Mouse (Mus musculus): Measurements from ENCODE around the gene Gfi1b. TPM values are rescaled to one million over a fixed set of nuclear protein-coding genes. Genes with fewer than 3 reads are reported as not detected.

The Gfi1b gene
- not detected for total RNA-seq (2021)
- long read RNA-seq, experiment 1: 0 reads
- long read RNA-seq, experiment 2: 0 reads

DNA sequence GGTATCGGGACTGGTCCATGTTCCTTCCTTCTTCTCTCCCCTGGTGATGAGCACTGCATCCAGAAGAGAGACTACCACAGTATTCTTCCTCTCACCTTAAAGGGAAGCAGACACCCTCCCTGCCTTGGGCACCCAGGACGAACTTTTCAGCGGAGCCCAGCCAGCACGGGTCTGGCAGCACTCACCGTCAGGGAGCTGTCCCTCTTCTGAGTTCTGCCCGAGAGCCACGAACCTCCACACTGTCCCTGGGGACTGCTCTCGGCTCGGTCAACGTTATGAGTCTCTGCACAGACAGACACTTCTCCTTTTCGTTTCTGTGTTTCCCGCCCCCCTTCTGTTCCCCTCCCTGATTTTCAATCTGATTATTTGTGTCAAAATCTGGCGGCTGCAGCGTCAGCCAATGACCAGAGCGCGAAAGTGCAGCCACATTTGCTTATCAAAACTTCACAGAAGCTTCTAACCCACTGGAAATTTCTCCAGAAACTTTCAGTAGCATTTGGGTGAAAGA is at the start of gene Gfi1b:
Gene Gfi1b, minus strand, starts transcription at position 319 of the 508 bp plus-strand sequence.
- DNase-seq (ENCODE audit: low spot score in 2 of 2): no peak

DNA sequence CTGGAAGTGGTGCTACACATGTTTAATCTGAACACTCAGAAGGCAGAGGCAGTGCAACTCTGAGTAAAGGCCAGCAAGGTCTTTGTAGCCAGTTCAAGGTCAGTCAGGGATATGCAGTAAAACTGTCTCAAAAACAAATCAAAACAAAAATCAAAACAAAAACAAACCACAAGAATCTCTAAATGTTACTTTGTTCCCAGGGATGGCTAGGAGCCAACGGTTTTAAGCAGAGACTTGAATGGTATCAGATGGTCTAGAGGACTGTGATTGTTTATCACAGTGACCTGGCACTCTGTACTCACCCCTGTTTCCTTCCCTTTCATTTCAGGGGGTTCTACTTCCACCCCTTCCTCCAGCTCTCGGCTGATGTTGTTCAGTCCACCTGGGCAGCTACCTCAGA is 49.7 kb upstream of the Gfi1b start:
- DNase-seq (ENCODE audit: low spot score in 2 of 2): no peak

DNA sequence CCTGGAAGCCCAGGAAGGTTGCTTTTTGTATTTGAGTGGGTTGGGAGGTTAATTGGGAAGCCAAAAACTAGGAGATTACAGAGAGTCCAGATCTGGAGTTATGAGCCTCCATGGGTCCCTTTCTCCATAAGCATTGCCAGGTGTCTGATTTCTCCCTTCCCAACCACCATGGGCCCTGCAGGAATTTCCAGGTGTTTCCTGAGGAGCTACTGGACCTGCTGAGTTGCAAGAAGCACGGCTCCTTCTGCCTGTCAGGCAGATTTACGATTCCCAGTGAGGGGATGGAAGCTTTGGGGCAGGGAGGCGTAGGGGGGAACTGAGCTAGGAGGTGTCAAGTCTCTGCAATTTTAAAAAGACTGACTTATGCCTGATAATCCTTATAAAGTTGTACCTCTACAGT is 44.0 kb upstream of the Gfi1b start:
- DNase-seq (ENCODE audit: low spot score in 2 of 2): no peak

DNA sequence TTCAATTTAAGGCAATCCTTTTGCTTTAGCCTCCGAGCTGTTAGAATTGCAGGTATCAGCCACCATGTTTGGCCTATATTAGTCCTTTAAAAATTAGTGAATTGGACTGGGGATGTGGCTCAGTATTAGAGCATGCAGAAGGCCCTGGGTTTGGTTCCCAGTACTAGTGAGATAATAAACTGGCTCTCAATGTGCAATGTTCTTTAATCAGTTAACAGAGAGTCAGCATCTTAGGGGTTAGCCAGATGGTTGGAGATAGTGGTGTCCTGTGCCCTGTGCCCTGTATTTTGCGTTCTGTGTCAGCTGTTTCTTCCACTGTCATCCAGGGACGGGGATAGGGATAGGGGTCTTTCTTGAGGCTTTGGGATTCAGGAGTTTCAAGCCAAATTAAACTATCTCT is 41.1 kb upstream of the Gfi1b start:
- no peak for DNase-seq (ENCODE audit: low spot score in 2 of 2)

DNA sequence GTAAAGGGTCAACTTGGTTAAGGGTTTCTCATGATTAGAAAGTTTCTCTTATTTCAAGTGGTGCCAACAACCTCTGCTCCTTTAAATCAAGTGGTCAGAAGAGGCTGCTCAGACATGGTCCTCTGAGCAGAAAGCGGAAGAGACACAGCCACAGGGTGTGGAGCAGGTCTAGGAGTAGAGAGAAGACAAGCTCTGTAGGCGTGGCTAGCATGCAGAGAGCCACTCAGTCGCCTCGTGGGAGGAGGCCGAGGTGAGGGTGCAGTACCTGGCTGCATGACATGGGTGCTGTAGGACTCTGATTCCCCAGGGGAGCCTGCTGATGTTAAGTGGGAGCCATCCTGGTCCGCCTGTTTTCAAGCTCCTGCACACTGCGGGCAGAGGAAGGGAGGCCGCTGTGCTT is 34.4 kb upstream of the Gfi1b start:
- DNase-seq (ENCODE audit: low spot score in 2 of 2): no peak

DNA sequence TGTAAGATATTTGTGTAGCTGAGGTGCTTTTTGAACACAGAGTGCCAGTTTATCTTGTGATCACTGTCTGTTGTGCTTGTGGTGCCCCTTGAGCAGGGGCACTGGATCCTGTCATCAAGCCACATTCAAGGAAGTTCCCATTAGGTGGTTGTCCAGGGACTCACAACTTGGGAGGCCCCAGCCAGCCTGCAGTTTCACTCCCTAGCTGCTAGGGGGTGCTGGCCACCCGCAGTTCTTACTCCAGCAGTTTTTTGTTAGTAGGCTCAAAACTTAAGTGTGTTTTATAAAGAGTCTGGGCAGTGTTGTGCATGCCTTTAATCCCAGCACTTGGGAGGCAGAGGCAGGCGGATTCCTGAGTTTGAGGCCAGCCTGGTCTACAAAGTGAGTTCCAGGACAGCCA is 32.5 kb upstream of the Gfi1b start:
- DNase-seq (ENCODE audit: low spot score in 2 of 2): peak; percentile 9 to 26

DNA sequence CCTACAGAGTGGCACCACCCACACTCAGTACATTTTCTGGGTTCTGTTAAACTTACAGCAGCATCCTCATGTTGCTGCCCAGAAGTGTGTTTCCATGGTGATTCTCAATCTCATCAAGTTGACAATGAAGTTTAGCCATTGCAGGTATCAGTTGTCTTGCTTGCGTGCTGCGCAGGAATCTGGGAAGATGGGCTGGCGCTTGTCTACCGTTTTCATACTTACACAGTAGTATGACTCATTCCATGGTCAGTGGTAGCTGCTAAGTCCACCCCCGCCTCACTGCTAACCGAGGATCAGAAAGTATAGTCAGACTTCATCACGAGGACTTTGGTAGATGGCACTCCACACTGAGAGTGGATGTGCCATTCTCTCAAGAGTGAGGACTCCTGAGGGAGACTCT is 31.6 kb upstream of the Gfi1b start:
- DNase-seq (ENCODE audit: low spot score in 2 of 2): no peak

DNA sequence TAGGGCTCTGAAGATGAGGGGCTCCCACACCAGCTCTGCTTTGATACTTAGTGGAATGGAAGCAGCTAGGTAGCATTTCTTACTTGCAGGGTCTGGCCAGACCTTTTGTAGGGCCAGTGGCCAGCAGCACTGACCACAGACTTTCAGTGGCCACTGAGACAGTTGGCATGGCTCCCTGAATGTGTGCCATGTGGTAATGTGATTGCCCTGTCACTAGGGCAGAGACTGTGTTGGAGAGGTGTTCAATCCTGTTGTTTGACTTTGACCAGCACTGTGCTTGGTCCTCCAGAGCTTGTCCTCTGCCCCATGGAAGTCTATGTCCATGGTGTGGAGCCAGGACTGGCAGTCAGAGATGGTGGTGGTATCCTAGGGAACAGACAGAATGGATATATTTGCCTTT is 28.7 kb upstream of the Gfi1b start:
- no peak for DNase-seq (ENCODE audit: low spot score in 2 of 2)

DNA sequence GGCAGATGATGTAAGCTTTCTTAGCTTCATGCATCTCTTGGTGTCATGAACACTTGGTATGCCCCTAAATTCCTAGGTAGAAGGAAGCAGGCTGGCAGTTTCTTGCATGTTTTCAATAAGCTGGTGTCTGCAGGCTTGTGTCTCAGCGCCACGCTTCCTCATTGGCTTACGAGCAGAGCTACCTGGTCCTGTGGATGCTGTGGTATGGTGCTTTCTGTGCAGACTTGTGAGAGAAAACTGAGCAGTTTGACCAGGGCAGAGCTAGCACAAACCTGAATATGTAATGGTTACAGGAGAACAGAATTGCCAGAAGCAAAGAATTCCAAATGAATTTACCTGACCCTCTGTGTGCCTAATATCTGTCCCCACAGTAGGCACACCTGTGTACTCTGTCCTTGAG is 21.3 kb upstream of the Gfi1b start:
- no peak for DNase-seq (ENCODE audit: low spot score in 2 of 2)

DNA sequence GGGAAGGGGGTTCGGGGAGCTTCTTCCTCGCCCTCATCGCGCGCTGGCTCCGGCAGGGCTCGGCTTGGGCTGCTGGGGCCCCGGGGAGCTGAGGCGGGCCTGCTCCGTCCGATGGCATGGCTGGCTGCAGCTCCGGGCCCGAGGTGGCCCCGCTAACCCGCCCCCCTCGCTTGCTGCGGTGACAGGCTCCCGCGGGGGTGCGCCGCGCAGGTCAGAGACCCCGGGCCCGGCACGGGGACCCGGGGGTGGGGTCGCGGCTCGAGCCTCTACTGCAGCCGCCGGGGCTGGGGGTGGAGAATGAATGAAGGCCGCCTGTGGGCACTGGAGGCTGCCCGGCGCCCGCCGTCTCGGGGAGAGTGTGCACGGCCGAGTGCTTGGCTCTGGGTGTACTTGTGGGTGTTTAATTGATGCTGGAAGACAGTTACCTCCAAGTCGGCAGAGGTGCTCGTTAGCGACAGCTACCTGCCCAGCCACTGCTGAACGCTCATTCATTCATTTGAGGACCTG is 19.7 kb upstream of the Gfi1b start:
- DNase-seq (ENCODE audit: low spot score in 2 of 2): no peak

DNA sequence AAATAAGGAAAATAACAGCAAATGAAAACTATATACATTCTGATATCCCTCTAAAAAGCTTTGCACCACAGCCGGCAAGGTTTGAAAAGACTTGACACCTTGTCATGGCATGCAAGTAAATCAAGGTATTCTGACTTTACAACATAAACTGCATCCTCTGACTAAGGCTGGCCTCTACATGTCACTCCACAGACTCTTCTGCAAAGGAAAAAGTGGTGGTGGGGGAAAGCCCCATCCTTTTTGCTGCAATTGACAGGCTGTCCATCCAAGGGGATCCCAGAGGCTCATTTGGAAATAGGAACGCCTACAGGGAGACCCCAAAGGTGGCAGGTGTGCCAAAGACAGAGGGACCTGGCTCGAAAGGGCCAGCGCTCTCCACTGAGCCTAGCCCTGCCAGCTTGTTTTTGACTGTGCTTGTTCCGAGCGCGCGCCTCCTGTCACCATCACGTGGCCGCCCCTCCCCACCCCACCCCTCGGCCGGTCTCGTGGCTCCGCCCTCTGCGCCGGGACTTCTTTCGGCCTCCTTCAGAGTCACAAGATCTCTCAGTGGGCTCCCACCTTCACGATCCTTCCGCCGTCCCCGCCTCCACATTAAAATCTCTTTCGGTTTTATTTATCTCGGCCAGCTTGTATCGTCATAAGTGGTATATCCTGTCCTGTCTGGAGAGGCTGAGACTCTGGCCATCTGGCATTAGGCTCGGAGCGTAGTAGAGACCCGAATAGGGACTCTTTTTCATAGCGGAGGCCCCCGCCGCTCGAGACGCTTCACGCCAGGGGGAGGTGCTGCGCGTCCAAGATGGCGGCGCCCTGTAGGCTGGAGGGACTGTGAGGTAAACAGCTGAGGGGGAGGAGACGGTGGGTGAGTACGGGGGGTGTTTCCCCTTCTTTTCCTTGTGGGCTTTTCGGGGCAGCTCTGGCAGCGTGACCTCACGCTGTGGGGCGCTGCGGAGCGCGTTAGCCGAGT is 19.0 kb upstream of the Gfi1b start, which contains the start of gene Tsc1:
Gene Tsc1, plus strand, starts transcription at position 768 of the 964 bp plus-strand sequence.
- peak; percentile 88 to 89 for DNase-seq (ENCODE audit: low spot score in 2 of 2)

DNA sequence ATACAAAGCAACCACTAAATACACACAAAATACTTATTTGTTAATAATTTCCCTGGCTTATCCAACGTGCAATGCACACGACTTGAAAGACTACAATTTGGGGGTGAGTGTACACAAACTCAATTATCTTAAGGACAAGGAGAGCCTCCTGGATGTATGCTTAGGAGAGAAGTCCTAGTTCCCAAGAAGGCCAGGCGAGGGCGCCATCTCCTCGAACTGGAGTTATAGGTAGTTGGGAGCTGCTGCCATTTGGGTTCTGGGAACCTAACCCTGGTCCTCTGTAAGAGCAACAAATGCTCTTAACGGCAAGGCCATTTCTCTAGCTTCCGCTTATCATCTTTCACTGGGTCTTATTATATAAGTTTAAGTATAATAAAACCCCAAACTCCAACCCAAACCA is 18.0 kb upstream of the Gfi1b start:
- peak; percentile 10 to 26 for DNase-seq (ENCODE audit: low spot score in 2 of 2)

DNA sequence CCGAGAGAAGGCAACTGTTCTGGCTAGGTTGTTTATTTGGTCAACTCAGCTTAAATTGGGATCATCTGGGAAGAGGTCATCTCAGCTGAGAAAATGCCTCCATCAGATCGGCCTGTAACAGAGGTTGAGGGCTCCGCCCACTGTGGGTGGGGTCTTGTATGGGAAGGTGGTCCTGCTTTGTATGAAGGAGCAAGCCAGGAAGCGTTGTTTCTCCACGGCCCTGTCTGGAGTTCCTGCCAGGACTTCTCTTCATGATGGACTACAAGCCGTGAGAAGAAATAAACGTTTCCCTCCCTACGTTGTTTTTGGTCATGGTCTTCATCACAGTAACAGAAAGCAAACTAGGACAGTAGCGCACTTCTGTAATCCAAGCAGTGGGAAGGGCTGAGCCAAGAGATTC is 17.1 kb upstream of the Gfi1b start:
- no peak for DNase-seq (ENCODE audit: low spot score in 2 of 2)

DNA sequence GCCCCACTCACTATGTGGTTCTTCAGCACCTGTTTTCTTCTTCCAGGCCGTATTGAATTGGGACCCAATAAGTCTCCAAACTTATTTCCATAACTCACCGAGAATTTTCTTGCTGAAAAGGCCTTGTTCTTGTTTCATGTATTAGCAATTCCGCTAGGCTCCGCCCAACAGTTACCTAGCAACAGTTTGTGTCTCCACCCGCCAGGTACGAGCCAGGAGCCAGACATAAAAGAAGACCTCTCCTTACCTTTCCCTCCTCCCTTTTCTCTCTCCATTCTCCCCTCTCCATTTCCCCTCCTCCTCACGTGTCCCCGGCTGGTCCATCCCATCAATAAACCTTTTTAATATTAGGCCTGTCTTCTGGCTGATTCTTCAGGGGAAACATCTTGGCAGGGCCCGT is 16.6 kb upstream of the Gfi1b start:
- DNase-seq (ENCODE audit: low spot score in 2 of 2): no peak

DNA sequence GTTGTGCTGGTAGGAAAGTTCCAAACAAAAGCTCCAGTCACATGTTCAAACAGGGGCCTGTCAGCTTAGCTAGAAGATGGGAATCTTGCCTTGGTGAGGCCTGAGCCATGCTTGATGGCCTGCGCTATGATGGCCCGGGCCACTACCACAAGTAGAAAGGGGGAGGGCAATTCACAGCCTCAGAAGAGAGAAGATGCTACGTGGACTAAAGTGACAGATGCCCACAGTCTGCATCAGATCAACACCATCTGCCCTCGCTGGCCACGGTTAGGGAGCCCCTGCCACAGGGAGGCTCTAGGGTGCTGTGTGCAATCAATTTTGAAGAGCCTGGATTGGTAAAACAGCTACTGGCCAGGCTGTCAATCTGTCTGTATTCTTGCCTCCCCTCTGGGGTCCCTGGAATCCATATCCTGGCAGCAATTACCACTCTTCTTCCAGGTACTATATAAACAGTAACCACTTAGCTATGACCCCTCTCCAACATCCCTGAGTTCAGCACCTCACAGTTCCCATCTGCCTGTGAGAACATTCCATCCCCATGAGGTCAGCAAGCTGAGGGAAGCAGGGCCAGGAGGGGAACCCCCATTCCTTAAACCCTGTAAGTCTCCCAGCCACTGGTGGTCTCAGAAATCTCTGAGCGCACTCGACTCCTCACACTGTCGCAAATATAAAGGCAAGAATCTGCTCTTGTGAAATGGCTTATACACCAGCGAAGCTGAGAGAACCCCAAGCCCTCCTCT is 15.5 kb upstream of the Gfi1b start:
- no peak for DNase-seq (ENCODE audit: low spot score in 2 of 2)

DNA sequence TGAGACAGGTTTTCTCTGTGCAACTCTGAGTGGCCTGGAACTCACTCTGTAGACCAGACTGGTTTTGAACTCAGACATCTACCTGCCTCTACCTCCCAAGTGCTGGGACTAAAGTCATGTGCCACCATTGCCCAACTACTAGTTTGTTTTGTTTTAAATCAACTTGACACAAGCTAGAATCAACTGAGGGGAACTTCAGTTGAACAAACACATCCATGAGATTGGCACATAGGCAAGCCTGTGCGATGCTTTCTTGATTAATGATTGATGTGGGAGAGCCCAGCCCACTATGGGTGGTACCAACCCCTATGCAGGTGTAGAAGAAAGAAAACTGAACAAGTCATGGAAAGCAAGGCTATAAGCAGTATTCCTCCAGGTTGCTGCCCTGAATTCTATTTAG is 13.4 kb upstream of the Gfi1b start:
- no peak for DNase-seq (ENCODE audit: low spot score in 2 of 2)

DNA sequence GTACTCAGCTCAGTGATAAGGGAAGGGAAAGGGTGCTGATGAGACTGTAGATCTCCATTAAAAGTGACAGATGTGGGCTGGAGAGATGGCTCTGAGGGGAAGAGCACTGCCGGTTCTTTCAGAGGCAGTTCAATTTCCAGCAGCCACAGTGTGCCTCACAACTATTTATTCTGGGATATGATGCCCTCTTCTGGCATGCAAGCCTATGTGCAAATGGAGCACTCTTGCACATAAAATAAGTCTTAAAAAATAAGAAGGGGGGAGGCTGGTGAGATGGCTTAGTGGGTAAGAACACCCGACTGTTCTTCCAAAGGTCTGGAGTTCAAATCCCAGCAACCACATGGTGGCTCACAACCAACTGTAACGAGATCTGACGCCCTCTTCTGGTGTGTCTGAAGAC is 11.4 kb upstream of the Gfi1b start:
- DNase-seq (ENCODE audit: low spot score in 2 of 2): no peak

DNA sequence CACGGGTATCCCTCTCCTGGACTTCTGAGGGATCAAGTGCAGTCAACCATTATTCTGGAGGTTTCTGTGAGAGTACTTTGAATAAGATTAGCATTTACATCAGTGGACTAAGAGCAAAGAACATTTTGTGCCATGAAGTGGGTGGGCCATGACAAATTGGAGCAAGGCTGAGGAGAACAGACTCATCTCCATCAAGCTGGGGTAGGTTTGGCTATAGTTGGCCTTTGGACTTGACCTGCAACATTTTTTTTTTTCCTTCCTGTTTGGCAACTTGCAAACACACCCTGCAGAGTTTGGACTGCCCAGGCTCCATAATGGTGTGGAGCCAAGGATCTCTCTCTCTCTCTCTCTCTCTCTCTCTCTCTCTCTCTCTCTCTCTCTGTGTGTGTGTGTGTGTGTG is 10.8 kb upstream of the Gfi1b start:
- no peak for DNase-seq (ENCODE audit: low spot score in 2 of 2)

DNA sequence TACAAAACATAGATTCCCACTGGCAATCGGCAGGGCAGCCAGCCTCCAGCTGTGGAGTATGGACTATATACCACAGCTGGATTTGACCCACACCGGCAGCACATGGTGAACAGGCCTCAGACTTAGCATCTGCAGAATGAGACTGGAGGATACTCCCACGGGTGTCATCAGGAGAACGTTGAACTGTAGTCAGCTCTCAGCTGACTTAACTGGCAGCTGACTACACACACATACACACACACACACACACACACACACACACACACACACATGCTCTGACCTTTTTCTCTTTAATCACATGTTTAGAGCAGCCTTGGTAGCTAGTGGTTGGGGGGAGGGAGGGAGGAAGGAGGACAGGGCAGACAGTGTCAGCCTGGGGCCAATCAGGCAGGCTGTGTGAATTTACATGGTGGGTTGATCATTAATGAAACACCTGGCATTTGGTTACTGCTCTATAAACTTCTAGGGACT is 8.2 kb upstream of the Gfi1b start:
- no peak for DNase-seq (ENCODE audit: low spot score in 2 of 2)

DNA sequence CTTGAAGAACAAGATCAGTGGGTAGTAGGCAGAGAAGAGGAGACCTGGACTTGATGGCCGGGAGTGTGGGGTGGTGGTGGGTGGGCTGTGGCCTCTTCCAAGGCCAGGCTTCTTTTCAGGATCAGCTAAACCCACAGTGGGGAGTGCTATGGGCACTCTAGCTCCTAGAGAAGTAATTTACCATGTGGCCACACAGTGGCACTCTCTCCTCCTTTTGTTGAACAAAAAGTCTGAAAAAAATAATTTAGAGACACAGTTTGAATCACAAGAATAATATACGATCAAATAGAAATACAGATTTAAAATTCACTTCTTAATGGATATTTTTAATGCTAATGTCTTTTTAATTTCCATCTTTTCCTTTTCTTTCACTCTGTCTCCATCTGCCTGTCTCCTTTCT is 6.3 kb upstream of the Gfi1b start:
- no peak for DNase-seq (ENCODE audit: low spot score in 2 of 2)

DNA sequence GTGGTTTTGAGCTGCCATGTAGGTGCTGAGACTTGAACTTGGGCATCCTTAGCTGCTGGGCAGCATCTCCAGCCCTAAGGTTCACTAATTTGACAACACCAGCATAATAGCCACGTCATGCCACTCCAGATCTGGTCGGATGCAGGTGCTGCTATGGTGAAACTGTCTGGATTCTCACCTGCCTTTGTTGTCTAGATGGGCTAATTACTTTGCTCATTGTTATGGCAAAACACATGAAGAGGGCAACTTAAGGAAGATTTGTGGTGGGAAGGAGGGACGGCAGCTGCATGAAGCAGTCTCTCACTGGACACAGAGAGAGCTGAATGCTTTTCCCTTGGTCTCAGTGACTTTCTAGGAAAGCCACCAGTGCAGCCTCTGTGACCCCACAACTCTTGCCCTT is 4.3 kb upstream of the Gfi1b start:
- DNase-seq (ENCODE audit: low spot score in 2 of 2): no peak

DNA sequence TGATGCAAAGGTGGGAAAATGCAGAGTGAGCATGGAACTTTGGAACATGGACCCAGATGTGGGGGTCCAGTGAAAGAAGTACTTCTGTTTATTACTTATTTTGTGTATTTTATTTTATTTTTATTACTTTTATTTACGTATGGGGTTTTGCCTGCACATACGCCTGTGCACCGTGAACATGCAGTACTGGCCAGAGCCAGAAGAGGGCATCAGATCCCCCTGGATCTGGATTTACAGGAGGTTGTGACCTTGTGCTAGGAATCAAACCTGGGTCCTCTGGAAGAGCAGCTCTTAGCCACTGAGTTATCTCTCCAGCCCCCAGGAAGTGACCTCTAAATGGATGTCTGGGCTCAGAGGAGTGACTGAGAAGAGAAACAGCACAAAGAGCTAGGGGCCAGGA is 3.1 kb upstream of the Gfi1b start:
- no peak for DNase-seq (ENCODE audit: low spot score in 2 of 2)

All from adrenal gland, adult 18-20 months (tissue).